Comparison of ENCODE assay signal across 9 mouse cellular contexts in the genomic region with DNA sequence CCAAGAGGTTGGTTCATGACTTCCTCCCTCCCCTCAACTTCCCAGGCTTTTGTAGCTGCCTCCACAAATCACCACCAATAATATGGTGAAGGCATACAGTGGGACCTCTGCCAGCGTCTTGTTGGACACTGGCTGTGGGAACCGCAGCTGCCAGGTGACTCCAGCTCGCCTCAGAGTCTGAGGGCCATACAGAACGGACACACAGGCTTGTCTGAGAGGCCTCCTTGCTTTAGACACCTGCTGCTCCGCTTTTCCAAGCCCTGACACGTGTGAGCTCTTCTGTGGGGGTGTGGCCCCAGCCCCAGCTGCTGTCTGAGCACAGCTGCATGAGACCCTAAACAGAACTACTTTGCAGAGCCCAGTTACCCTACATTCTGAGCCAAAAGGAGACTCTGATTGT.
DNase-seq lines count a peak whose midpoint lies in the region; ATAC-seq lines count a peak whose summit lies in the region.
"Had no signal": no experiment of that assay in that cellular context is flagged by ENCODE, and none has a peak within 500 bp of the region (broad histone marks: within the 10 kb centered on the region; RNA-seq: fewer than 3 reads in every experiment).

No protein-coding gene starts in this region.

- peak; percentile 23 to 42 for DNase-seq in adrenal gland, postnatal 36 days
- no peak for DNase-seq in adrenal gland, adult 18-20 months (ENCODE audit: low spot score in 2 of 2)
- peak; percentile 34 for DNase-seq in ovary, postnatal 36 days (ENCODE audit: low spot score)
- no peak for DNase-seq in ovary, postnatal 10 days (ENCODE audit: low spot score)
- DNase-seq in kidney, postnatal 36 days, result peak; percentile 36 to 59
- peak; percentile 52 to 62 for DNase-seq in thymus, postnatal 10 days (ENCODE audit: low spot score in 2 of 2)
- no peak for DNase-seq in heart, adult 9 months (ENCODE audit: low spot score in 2 of 2)

- H3K27ac ChIP-seq in liver, embryonic 12.5 days, result no peak overlapping the region

- no peak for ATAC-seq in liver, embryonic 12.5 days
- ATAC-seq: lung, postnatal 0 days had no signal

- 63% methylated on average over 6 of the region's 6 CpGs for WGBS in liver, embryonic 12.5 days (ENCODE audit: insufficient replicate concordance)

- no peak overlapping the region for H3K4me3 ChIP-seq in liver, embryonic 12.5 days

- 0 out of 2 replicates have a peak, but pooled peaks cover 3% of the 10 kb centered on the region for H3K4me1 ChIP-seq in liver, embryonic 12.5 days

- H3K9ac ChIP-seq in liver, embryonic 12.5 days, result no peak overlapping the region

- peaks cover 20% of the 10 kb centered on the region; the same call in 1 of the 2 replicates for H3K36me3 ChIP-seq in liver, embryonic 12.5 days

- H3K4me2 ChIP-seq in liver, embryonic 12.5 days, result no peak overlapping the region

- no peaks in the 10 kb centered on the region for H3K27me3 ChIP-seq in liver, embryonic 12.5 days (replicated peaks)

- H3K9me3 ChIP-seq in liver, embryonic 12.5 days (replicated peaks), result no peaks in the 10 kb centered on the region

Comparison
In these comparisons a context has a peak if more than half of its experiments do, and no peak if none do; other contexts are left out.
1. DNase-seq: peak in adrenal gland, postnatal 36 days (2 of 2), ovary, postnatal 36 days (single experiment), kidney, postnatal 36 days (2 of 2) and thymus, postnatal 10 days (2 of 2); none in adrenal gland, adult 18-20 months (0 of 2), ovary, postnatal 10 days (single experiment) and heart, adult 9 months (0 of 2).